Mouse (Mus musculus): ENCODE results near the gene Scml4. TPM values are rescaled to one million over a fixed set of nuclear protein-coding genes. Genes with fewer than 3 reads are reported as not detected.

The Scml4 gene
- total RNA-seq, 2 experiments from 2014 or later = 2.2 to 3.4 TPM

DNA sequence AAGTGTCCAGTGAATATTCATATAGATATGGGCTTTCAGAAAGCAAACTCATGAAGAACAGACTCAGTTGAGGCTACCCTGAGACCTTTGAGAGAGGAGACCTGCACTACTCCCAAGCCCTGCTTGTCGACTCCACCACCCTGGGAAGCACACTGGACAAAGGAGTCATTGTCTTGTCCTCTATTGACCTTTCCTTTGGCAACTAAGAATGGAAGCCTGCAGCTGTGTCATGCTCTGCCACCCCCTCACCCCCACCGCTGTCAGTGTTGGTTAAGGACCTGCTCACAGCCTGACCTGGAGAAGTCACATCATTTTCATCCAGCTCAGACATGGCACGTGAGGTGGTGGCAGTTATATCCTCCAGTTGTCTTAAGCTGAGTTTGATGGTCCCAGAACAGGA, 34.1 kb downstream of the Scml4 start:
- DNase-seq (ENCODE audit: low spot score in 2 of 2) = no peak
- intact Hi-C loops (cut with DNase I) = no loop called here

DNA sequence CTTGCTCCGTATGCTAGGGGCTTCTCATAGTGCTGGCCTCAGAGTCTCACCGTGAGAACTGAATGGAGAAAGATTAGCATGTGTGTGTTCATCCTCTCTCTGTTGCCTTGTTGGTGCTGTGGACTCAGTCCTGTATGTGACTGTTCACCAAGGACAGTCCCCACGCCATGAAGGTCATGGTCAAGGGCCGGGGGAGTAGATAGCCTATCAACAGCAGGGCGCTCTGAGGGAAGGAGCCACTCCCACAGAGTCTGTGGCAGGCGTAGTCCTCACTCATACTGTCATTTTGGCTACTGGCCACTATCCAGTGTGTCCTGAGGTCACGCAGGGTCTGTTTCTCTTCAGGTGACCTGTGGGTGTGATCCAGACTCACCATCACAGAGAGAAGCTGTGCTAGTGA, 34.5 kb downstream of the Scml4 start:
- intact Hi-C loops (cut with DNase I) = no loop called here
- no peak for DNase-seq (ENCODE audit: low spot score in 2 of 2)

DNA sequence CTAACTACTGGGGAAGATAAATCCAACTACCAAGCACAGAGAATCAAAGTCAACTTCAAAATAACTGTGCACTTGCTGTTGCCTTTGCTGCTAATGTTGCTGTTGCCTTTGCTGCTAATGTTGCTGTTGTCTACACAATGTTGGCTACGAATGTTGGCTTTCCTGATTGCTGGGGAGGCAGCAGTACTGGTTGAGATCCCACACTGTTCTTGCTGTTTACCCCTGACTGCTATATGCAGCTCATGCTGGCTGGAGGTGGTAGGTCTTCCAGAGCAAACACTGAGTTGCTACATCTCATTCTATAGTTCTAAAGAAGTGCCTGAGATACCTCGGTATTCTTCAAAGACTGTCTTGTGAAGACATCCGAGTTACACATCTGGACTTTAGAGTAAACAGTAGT, 36.5 kb downstream of the Scml4 start:
- DNase-seq (ENCODE audit: low spot score in 2 of 2) = no peak
- intact Hi-C loops (cut with DNase I) = no loop called here

DNA sequence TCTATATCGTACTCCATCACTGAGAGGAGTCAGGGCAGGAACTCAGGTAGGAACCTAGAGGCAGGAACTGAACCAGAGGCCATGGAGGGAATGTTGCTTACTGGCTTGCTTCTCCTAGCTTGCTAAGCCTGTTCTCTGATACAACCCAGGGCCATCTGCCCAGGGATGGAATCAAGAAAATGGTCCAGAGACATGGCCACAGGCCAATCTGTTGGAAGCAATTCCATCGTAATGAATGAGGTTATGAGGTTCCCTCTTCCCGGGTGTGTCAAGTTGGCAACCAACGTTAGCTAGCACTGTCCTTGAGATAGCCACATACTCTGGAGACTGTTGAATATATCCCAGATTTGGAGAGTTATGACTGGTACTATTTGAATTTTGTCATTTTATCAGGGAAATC, 37.0 kb downstream of the Scml4 start:
- intact Hi-C loops (cut with DNase I) = no loop called here
- DNase-seq (ENCODE audit: low spot score in 2 of 2) = no peak

- intact Hi-C loops (cut with DNase I) = no loop called here
- no peak for DNase-seq (ENCODE audit: low spot score in 2 of 2)
Observed at GRCm38 (mm10) chr10:42897632-42898031, 37.5 kb downstream of the Scml4 start.

- intact Hi-C loops (cut with DNase I) = no loop called here
- no peak for DNase-seq (ENCODE audit: low spot score in 2 of 2)
Observed at GRCm38 (mm10) chr10:42901361-42901760, 41.2 kb downstream of the Scml4 start.

DNA sequence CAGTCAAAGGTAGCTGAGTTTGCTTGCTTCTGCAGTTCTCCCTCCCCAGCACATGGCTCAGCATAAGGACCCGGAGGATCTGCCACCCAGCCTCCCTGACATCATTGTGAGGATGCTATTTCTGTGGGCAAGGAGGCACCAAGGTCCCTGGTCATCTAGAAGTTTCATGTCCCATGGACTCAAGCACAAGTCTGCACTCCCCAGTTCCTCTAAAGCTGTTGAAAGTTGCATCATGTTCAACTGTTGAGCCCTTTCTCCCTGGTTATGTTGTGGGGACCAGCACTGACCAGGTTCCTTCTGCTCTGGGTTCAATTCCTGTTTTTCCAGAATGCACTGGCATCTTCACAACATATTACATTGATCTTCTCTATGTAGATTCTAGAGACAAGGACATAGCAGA, 42.9 kb downstream of the Scml4 start:
- DNase-seq (ENCODE audit: low spot score in 2 of 2) = no peak
- intact Hi-C loops (cut with DNase I) = no loop called here

DNA sequence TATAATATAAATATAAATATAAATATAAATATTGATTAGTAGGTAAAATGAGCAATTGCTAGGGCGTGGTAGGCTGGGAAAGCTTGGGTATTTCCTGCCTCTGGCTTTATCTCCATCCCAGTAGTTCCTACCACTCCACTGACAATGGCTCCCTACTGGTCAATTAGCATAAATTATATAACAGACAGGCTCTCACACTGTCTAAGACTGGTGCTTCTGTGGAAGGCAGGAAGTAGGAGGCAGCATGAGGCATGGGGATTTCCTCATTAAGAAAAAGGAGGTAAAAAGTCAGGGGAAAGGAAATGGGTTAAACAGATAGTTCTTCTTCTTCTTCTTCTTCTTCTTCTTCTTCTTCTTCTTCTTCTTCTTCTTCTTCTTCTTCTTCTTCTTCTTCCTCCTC, 48.4 kb downstream of the Scml4 start:
- intact Hi-C loops (cut with DNase I) = no loop called here
- DNase-seq (ENCODE audit: low spot score in 2 of 2) = no peak

DNA sequence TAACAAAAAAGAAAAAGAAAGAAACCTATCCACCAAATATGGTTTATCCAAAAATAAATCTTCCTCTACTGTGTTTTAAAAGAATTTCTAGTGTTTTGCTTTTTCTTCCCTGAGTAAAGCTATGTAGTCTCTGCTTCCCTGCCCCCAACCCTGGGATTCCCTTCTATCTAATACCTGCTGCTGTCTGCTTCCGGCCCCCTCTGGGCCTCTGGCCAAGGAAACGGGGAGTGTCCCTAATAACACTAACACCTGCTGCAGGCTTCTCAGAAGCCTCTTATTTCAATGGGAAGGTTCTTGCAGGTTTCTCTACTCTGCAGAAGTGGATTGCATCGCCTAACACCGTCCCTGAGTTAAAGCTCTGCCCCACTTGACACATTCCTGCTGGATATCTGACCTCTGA, 50.4 kb downstream of the Scml4 start:
- intact Hi-C loops (cut with DNase I) = no loop called here

DNA sequence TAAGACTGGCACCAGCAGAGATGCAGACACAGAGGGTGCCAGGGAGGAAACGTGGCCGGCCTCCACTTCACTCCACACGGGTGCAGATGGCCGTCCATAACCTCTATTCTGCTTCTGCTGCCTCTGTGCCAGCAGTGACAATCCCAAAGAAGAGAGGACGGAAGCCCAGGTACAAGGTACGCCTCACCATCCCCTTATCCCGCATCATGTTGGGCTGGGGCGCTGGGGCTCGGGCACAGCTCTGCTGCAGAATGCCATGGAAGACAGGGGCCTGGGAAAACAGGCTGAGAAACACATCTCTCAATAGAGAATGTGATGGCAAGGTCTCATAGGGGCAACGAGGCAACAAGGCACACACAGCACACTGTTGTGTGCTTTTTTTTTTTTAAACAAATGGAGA, 51.9 kb downstream of the Scml4 start:
- no peak for DNase-seq (ENCODE audit: low spot score in 2 of 2)
- intact Hi-C loops (cut with DNase I) = no loop called here

More for the DNA sequence above, 50.4 kb downstream of the Scml4 start:
- no peak for DNase-seq (ENCODE audit: low spot score in 2 of 2)

GRCm38 (mm10) chr10:42913196-42913595, 53.0 kb downstream of the Scml4 start:
- DNase-seq (ENCODE audit: low spot score in 2 of 2) = no peak
- intact Hi-C loops (cut with DNase I) = no loop called here

DNA sequence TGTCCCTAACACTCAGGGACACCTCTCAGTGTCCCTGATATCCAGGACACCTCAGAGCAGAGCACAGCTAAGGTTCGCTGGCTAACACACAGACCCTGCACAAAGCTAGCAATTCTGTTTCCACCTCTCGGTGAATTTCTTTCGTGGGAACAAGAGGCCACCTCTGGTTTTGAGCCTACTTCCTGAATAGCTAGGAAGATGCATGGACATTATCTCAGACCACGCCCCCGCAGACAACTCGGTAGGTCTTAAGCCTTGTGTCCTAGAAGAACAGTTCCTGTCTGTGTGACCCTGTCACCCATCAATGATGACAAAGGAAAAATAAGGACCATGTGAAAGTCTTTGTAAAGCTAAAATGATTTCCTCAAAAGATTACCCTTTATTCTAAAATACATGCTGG, 54.0 kb downstream of the Scml4 start:
- intact Hi-C loops (cut with DNase I) = no loop called here
- DNase-seq (ENCODE audit: low spot score in 2 of 2) = no peak

- intact Hi-C loops (cut with DNase I) = no loop called here
- no peak for DNase-seq (ENCODE audit: low spot score in 2 of 2)
Observed at GRCm38 (mm10) chr10:42917355-42917754, 57.2 kb downstream of the Scml4 start.

DNA sequence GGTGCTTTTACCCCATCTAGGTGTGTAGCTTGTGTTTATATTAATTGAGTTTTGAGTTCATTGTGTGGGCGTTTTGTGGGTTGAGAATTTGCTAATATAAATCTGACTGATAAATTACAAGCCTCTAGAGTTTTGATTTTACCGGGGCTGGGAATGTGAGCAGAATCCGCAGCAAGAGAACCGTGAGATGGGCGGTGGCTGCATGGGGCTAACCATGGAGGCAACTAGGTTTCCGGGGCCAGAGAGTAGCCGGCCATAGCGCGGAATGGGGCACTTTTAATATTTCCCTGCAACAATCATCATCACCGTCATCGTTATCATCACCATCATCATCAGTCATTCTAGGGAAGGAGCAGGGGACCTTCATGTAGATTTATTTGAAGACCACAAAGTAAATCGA, 59.6 kb downstream of the Scml4 start:
- no peak for DNase-seq (ENCODE audit: low spot score in 2 of 2)
- intact Hi-C loops (cut with DNase I) = no loop called here

DNA sequence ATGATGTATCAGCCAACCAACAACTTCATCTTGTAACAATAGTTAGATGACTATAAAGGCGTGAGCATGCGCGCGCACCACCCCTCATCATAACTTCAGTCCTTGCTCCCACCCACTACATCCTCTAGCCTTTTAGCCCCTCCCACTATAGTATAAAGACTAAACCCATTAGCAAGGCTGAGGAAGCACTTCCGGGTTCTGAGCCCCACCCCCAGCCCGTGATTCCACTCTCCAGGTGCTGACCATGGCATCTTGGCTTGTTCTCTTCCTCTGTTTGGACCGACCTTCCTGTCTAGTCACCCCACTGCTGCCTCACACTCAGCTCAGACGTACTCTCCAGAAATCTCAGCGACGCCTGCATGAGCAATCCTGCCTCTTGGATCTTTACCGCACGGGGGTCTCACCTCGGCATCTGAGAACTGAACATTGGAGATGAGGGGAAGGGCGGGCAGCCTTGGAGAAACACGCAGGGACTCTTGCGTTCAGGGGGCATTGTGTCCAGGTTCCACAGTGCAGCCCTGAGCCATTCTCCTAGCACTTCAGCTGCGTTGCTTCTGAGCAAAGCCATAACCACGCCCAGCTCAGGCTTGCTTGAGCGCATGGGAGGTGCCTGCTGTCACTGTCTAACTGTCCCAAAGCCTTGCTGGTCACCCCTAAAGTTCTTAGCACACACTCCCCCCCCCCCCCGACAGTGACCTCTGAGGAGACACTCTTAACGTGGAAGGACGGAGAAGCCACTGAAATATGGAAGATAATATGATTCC, 65.1 kb downstream of the Scml4 start:
- no peak for DNase-seq (ENCODE audit: low spot score in 2 of 2)
- intact Hi-C loops (cut with DNase I) = no loop called here

DNA sequence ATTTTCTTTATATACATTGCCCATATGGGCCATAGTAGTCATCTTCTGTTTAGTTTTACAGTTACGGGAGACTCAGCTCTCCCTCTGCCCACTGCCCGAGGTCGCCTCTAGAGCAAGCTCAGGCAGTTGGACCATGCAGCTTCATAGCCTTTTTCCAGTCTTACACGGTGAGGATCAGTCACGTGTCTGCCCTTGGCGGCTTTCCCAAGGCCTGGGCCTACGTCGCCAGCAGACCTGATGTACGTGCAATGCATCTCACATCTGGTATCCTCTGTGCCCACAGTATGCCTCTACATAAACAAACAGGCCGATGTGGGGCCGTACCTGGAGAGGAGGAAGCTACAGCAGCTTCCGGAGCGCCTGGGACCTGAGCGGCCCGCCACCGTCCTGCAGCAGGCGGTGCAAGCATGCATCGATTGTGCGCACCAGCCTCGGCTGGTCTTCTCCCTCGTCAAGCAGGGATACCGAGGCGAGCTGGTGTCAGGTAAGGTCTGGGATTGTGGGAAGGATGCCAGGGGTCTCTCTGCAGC, 70.0 kb downstream of the Scml4 start:
- intact Hi-C loops (cut with DNase I) = no loop called here
- DNase-seq (ENCODE audit: low spot score in 2 of 2) = no peak

DNA sequence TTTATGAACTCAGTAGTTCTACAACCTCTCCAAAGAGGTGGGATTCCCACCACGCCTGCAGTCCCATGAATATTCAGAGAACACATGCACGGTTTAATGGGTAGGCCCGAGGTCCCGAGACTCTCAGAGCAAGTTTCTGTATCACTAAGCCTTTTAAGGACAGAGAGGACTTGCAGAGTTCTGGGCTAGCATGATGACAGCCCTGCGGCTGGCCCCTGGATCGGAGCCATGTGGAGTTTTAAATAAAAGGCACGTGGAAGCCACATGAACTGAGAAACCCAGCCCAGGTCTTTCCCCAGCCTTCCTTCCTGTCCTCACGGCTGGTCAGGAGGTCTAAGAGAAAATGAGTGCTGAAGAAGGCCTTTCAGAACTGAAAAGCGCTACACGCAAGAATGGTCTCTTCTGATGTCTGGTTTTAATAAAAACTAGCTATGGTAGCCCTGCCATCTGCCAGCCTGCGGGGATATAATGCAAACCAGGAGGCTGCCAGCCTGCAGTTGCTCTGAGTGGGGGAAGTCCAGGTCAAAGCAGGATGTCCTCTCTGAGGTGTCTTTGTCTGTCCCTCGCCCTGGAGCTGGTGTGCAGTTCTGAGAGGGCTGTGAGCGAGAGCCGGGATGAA, 72.8 kb downstream of the Scml4 start:
- intact Hi-C loops (cut with DNase I) = no loop called here
- DNase-seq (ENCODE audit: low spot score in 2 of 2) = no peak

- DNase-seq (ENCODE audit: low spot score in 2 of 2) = no peak
- intact Hi-C loops (cut with DNase I) = no loop called here
Observed at GRCm38 (mm10) chr10:42934672-42935071, 74.5 kb downstream of the Scml4 start.

DNA sequence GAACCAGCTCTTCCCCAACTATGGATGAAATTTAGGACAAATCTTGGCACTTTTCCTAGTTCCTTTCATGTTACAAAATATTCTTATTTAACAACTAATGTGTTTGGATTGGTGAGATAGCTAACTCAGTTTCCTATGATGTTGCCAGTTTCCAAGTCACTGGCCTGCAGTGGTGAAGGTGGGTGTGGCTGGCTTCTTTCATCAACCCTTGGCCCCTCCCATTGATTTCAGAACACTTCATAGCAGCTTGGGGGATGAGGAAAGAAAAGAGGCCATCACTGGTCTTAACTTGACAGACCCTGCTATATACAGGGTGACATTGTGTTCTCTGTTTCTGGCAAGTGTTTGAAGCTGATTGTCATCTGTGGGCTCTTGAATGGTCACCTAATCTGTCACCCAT, 76.0 kb downstream of the Scml4 start:
- intact Hi-C loops (cut with DNase I) = no loop called here
- DNase-seq (ENCODE audit: low spot score in 2 of 2) = no peak

DNA sequence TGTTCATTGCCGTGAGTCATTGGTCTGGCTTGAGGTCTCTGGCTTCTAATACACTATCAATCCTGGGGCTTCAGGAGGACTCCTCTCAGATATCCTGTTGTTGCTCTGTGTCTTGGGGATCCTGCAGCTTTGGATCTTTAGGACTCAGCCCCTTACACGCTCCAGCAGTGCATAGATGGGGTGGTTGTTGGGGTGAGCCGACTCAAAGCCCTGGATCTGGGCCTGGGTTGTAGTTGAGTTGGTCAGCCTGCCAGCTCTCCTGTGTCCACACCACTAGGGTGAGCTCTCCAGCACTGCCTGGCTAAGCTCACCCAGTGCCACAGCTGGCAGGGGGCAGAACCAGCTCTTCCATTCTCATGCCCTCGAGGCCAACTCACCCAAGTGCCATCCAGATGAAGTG, 78.2 kb downstream of the Scml4 start:
- intact Hi-C loops (cut with DNase I) = no loop called here
- DNase-seq (ENCODE audit: low spot score in 2 of 2) = no peak

GRCm38 (mm10) chr10:42939691-42940090, 79.5 kb downstream of the Scml4 start:
- intact Hi-C loops (cut with DNase I) = loop anchor here (5.0 kb wide), 2 partner anchors 77 to 242 kb away; partner anchors contain the start of gene Scml4
- DNase-seq (ENCODE audit: low spot score in 2 of 2) = no peak

Measured in left cerebral cortex, postnatal 36 days (tissue).